Mouse (Mus musculus): ENCODE results near the gene Cyb5d2. TPM values are rescaled to one million over a fixed set of nuclear protein-coding genes. Genes with fewer than 3 reads are reported as not detected.

Gene Cyb5d2
- total and polyA plus RNA-seq, 3 experiments, result 2.4 to 3.9 (median 3.9) TPM

DNA sequence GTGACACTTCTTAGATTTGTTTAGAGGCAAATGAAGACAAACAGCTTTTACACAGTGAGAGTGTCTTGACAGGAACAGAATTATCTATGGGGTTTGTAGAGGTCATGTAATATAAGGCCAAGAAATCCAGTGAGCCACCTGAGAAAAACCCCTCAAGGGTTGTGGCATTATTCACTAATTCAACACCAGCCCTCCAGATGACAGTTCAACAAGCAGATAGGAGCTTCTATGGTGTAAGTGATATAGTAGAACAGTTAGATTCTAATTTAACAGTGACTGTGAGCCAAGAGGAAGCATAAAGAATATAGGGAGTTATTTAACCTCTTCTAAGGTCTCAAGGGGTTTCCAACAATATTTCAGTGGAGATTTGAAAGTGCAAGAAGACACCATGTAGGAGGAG, 2.2 kb upstream of the Cyb5d2 start:
- DNase-seq (ENCODE audit: extremely low read depth), result no peak
- peaks cover 0 to 40% of the 10 kb centered on the region in 2 experiments; a peak in 2 of 4 replicates for H3K4me1 ChIP-seq (ENCODE audit: control insufficient read depth in 1 of 2, insufficient read depth in 2 of 2)
- peaks cover 22% of the 10 kb centered on the region for H3K79me2 ChIP-seq (replicated peaks; ENCODE audit: control insufficient read depth, extremely low read depth, insufficient read depth, poor library complexity, severe bottlenecking)
- dilution Hi-C loops (cut with MboI; ENCODE audit: extremely low pct_ligation_motif_present, extremely low pct_unique_long_range_greater_than_20kb, low sequenced_read_pairs) (no loop called here), in situ Hi-C loops (cut with MboI; ENCODE audit: low pct_ligation_motif_present, low pct_unique_long_range_greater_than_20kb, low sequenced_read_pairs) (no loop called here)
- no peak overlapping the region for H3K9ac ChIP-seq (ENCODE audit: insufficient read depth, low read depth)
- no peak overlapping the region for H3K27ac ChIP-seq (ENCODE audit: insufficient read depth, low read depth)
- no peaks in the 10 kb centered on the region for H3K9me3 ChIP-seq (replicated peaks; ENCODE audit: low read length)
- H3K4me3 ChIP-seq (replicated peaks in 1 of 3; ENCODE audit: low read depth in 2 of 3, low read length in 2 of 3, poor library complexity in 1 of 3), result no peak overlapping the region
- H3K27me3 ChIP-seq (replicated peaks), result no peaks in the 10 kb centered on the region
- H3K36me3 ChIP-seq (replicated peaks in 1 of 2; ENCODE audit: control insufficient read depth in 1 of 2, insufficient read depth in 1 of 2, low read length in 1 of 2), result peaks cover 4 to 26% of the 10 kb centered on the region in 2 experiments
- H3K4me2 ChIP-seq (ENCODE audit: insufficient read depth, low read depth, poor library complexity, severe bottlenecking), result no peak overlapping the region
- TF ChIP-seq MAZ (IDR thresholded peaks at IDR 0.05; ENCODE audit: low read depth, low read length) (no peak), NRF1 (IDR thresholded peaks at IDR 0.05; ENCODE audit: low read depth, low read length) (no peak)

GRCm38 (mm10) chr11:72796773-72797338, 914 bp upstream of the Cyb5d2 start:
- Histone ChIP-seq H3K27me3 (replicated peaks) (no peaks in the 10 kb centered on the region), H3K79me2 (replicated peaks; ENCODE audit: control insufficient read depth, extremely low read depth, insufficient read depth, poor library complexity, severe bottlenecking) (peaks cover 20% of the 10 kb centered on the region), H3K9ac (ENCODE audit: insufficient read depth, low read depth) (peak overlapping the region; percentile 55), H3K36me3 (replicated peaks in 1 of 2; ENCODE audit: control insufficient read depth in 1 of 2, insufficient read depth in 1 of 2, low read length in 1 of 2) (peaks cover 0 to 16% of the 10 kb centered on the region in 2 experiments), H3K9me3 (replicated peaks; ENCODE audit: low read length) (no peaks in the 10 kb centered on the region), H3K4me3 (replicated peaks in 1 of 3; ENCODE audit: low read depth in 2 of 3, low read length in 2 of 3, poor library complexity in 1 of 3) (peak overlapping the region; percentile 86 to 96 (median 87)), H3K4me1 (ENCODE audit: control insufficient read depth in 1 of 2, insufficient read depth in 2 of 2) (peaks cover 0 to 42% of the 10 kb centered on the region in 2 experiments; a peak in 2 of 4 replicates), H3K4me2 (ENCODE audit: insufficient read depth, low read depth, poor library complexity, severe bottlenecking) (peak overlapping the region; percentile 92), H3K27ac (ENCODE audit: insufficient read depth, low read depth) (no peak overlapping the region)
- TF ChIP-seq ZNF384 (IDR thresholded peaks at IDR 0.05; ENCODE audit: low read depth, low read length), result no peak
- TF ChIP-seq ZMIZ1 (IDR thresholded peaks at IDR 0.05; ENCODE audit: low read depth, low read length), result no peak
- TF ChIP-seq POLR2AphosphoS2 (IDR thresholded peaks at IDR 0.05; ENCODE audit: low read depth, low read length), result no peak
- no peak for TF ChIP-seq EP300 (IDR thresholded peaks at IDR 0.05; ENCODE audit: low read length)
- TF ChIP-seq USF1 (IDR thresholded peaks at IDR 0.05; ENCODE audit: low read depth, low read length), result no peak
- no peak for TF ChIP-seq ZC3H11A (IDR thresholded peaks at IDR 0.05; ENCODE audit: low read depth, low read length)
- TF ChIP-seq USF2 (conservative IDR thresholded peaks at IDR 0.05; ENCODE audit: low read depth, low read length), result no peak
- no peak for TF ChIP-seq MAX (IDR thresholded peaks at IDR 0.05; ENCODE audit: low read length)
- TF ChIP-seq SMC3 (IDR thresholded peaks at IDR 0.05; ENCODE audit: low read depth, low read length), result no peak
- no peak for TF ChIP-seq TBP (conservative IDR thresholded peaks at IDR 0.05; ENCODE audit: low read depth, low read length)
- TF ChIP-seq KAT2A (IDR thresholded peaks at IDR 0.05; ENCODE audit: insufficient replicate concordance, low read length), result no peak
- TF ChIP-seq PAX5 (IDR thresholded peaks at IDR 0.05; ENCODE audit: low read length), result no peak
- TF ChIP-seq MXI1 (IDR thresholded peaks at IDR 0.05; ENCODE audit: low read depth, low read length), result no peak
- in situ Hi-C loops (cut with MboI; ENCODE audit: low pct_ligation_motif_present, low pct_unique_long_range_greater_than_20kb, low sequenced_read_pairs) (no loop called here), dilution Hi-C loops (cut with MboI; ENCODE audit: extremely low pct_ligation_motif_present, extremely low pct_unique_long_range_greater_than_20kb, low sequenced_read_pairs) (no loop called here)
- no peak for DNase-seq (ENCODE audit: extremely low read depth)
